Mouse (Mus musculus): ENCODE data around the gene Adcy7. TPM values are rescaled to one million over a fixed set of nuclear protein-coding genes. Genes with fewer than 3 reads are reported as not detected.
A peak's percentile ranks its signal among the peaks of the same experiment; 100 is the strongest.

The Adcy7 gene
- polyA plus RNA-seq, 1 experiment from 2014 or later = 5.2 TPM

DNA sequence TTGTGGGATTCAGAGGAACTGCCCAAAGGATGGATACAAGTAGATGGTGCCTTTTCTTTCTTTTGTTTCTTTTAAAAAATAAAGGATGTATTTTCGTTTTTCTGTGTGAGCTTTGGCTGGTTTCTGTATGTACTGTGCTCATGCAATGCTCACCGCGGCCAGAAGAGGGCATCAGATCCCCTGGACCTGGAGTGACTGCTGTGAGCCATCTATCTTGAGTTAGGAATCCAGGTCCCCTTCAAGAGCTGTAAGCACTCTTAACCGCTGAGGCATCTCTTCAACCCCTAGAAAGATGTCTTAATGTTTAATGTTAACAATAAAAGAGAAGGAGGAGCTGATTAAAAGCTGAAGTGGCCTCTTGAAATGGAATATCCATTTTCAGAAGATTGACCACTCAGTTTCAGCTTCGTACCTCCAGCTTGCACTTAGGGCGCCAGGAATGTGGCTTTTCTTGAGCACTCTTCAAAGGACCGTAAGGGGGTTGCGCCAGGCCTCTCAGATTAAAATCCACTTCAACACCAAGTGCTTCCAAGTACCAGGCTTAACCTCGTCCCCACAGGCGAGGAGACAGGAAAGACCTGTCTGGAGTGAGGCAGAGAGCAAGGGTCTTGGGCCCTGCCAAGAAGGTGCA, 5.9 kb upstream of the Adcy7 start:
- no peak overlapping the region for H3K9ac ChIP-seq (ENCODE audit: low read length)
- no peaks in the 10 kb centered on the region for H3K27me3 ChIP-seq (ENCODE audit: control insufficient read depth, insufficient read depth, low read length)
- no peak overlapping the region for H3K4me2 ChIP-seq (replicated peaks; ENCODE audit: low read depth)
- no peak overlapping the region for H3K4me3 ChIP-seq (ENCODE audit: low read depth, low read length)
- no peak overlapping the region for H3K27ac ChIP-seq (replicated peaks)
- TF ChIP-seq CTCF (IDR thresholded peaks at IDR 0.05; ENCODE audit: low read depth) = peak; percentile 89
- TF ChIP-seq EP300 (optimal IDR thresholded peaks at IDR 0.05) = no peak
- H3K9me3 ChIP-seq (ENCODE audit: control insufficient read depth, low read length) = no peaks in the 10 kb centered on the region
- 46% methylated on average over 10 of the region's 10 CpGs for WGBS
- ATAC-seq (ENCODE audit: low FRiP score, low TSS enrichment) (no peak), DNase-seq (ENCODE audit: low spot score) (peak; percentile 79)
- H3K4me1 ChIP-seq (replicated peaks; ENCODE audit: control insufficient read depth, insufficient read depth) = no peaks in the 10 kb centered on the region; the same call in 1 of the 2 replicates
- H3K36me3 ChIP-seq (ENCODE audit: control insufficient read depth, insufficient read depth, low read length) = no peaks in the 10 kb centered on the region

DNA sequence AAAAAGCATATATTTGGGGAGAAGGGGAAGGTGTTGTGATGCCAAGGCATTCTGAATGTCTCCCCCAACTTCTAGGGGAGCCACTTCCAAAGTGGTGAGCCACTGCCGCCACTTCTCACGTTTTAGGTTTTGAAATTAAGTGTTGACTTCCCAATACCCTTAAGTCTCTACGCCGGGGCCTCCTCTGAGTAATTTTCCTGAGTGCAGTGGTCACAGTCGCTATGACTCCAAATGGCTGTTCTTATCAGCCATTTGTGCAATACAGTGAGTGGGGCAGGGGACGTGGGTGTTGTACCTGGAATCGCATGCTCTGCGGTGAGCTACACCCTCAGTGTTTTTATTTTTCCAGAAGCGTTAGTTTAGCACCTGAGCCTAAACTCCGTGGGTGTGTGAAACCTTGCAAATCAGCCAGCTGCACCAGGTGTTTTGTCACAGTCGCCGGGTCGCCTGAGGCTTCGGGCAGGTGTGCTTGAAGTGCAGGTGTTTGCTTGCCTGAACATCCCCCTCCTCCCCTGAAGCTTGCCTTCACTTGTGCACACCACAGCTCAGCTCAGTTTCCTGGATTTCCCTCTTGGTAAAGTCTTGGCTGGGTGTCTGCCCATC, 5.3 kb upstream of the Adcy7 start:
- no peak for ATAC-seq (ENCODE audit: low FRiP score, low TSS enrichment)
- DNase-seq (ENCODE audit: low spot score) = no peak
- Histone ChIP-seq H3K27ac (replicated peaks) (no peak overlapping the region), H3K4me3 (ENCODE audit: low read depth, low read length) (no peak overlapping the region), H3K36me3 (ENCODE audit: control insufficient read depth, insufficient read depth, low read length) (no peaks in the 10 kb centered on the region), H3K4me1 (replicated peaks; ENCODE audit: control insufficient read depth, insufficient read depth) (no peaks in the 10 kb centered on the region; the same call in 1 of the 2 replicates), H3K9me3 (ENCODE audit: control insufficient read depth, low read length) (no peaks in the 10 kb centered on the region), H3K27me3 (ENCODE audit: control insufficient read depth, insufficient read depth, low read length) (no peaks in the 10 kb centered on the region), H3K4me2 (replicated peaks; ENCODE audit: low read depth) (no peak overlapping the region), H3K9ac (ENCODE audit: low read length) (no peak overlapping the region)
- TF ChIP-seq EP300 (optimal IDR thresholded peaks at IDR 0.05) (no peak), CTCF (IDR thresholded peaks at IDR 0.05; ENCODE audit: low read depth) (no peak)
- WGBS = 79% methylated on average over 14 of the region's 14 CpGs

- H3K27ac ChIP-seq (replicated peaks) = no peak overlapping the region
- TF ChIP-seq EP300 (optimal IDR thresholded peaks at IDR 0.05) (no peak), CTCF (IDR thresholded peaks at IDR 0.05; ENCODE audit: low read depth) (peak; percentile 49; the same call in 1 of the 2 replicates)
- no peaks in the 10 kb centered on the region for H3K9me3 ChIP-seq (ENCODE audit: control insufficient read depth, low read length)
- no peak overlapping the region for H3K4me2 ChIP-seq (replicated peaks; ENCODE audit: low read depth)
- no peak for ATAC-seq (ENCODE audit: low FRiP score, low TSS enrichment)
- H3K4me1 ChIP-seq (replicated peaks; ENCODE audit: control insufficient read depth, insufficient read depth) = peaks cover 5% of the 10 kb centered on the region
- WGBS = 51% methylated on average over 7 of the region's 7 CpGs
- H3K4me3 ChIP-seq (ENCODE audit: low read depth, low read length) = no peak overlapping the region
- DNase-seq (ENCODE audit: low spot score) = no peak
- H3K27me3 ChIP-seq (ENCODE audit: control insufficient read depth, insufficient read depth, low read length) = no peaks in the 10 kb centered on the region
- H3K9ac ChIP-seq (ENCODE audit: low read length) = no peak overlapping the region
- no peaks in the 10 kb centered on the region for H3K36me3 ChIP-seq (ENCODE audit: control insufficient read depth, insufficient read depth, low read length)
Observed at GRCm38 (mm10) chr8:88269107-88269875, 2.9 kb upstream of the Adcy7 start.

DNA sequence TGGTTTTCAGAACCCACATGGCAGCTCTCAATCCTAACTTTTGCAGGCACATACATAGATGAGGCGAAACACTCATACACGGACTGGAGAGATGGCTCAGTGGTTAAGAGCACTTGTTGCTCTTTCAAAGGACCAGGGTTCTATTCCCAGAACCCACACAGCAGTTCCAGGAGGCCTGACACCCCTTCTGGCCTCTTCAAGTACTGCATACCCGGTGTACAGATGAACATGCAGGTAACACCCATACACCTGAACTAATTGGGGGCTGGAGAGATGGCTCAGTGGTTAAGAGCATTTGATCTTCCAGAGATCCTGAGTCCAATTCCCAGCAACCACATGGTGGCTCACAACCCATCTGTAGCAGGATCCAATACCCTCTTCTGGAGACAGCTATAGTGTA, 2.1 kb upstream of the Adcy7 start:
- peaks cover 5% of the 10 kb centered on the region for H3K4me1 ChIP-seq (replicated peaks; ENCODE audit: control insufficient read depth, insufficient read depth)
- H3K36me3 ChIP-seq (ENCODE audit: control insufficient read depth, insufficient read depth, low read length) = no peaks in the 10 kb centered on the region
- H3K27ac ChIP-seq (replicated peaks) = no peak overlapping the region
- ATAC-seq (ENCODE audit: low FRiP score, low TSS enrichment) = no peak
- TF ChIP-seq EP300 (optimal IDR thresholded peaks at IDR 0.05) (no peak), CTCF (IDR thresholded peaks at IDR 0.05; ENCODE audit: low read depth) (peak; percentile 27)
- WGBS = 82% methylated on average over 3 of the region's 3 CpGs
- H3K9ac ChIP-seq (ENCODE audit: low read length) = no peak overlapping the region
- DNase-seq (ENCODE audit: low spot score) = no peak
- H3K4me3 ChIP-seq (ENCODE audit: low read depth, low read length) = no peak overlapping the region
- H3K9me3 ChIP-seq (ENCODE audit: control insufficient read depth, low read length) = no peaks in the 10 kb centered on the region
- no peaks in the 10 kb centered on the region for H3K27me3 ChIP-seq (ENCODE audit: control insufficient read depth, insufficient read depth, low read length)
- no peak overlapping the region for H3K4me2 ChIP-seq (replicated peaks; ENCODE audit: low read depth)

DNA sequence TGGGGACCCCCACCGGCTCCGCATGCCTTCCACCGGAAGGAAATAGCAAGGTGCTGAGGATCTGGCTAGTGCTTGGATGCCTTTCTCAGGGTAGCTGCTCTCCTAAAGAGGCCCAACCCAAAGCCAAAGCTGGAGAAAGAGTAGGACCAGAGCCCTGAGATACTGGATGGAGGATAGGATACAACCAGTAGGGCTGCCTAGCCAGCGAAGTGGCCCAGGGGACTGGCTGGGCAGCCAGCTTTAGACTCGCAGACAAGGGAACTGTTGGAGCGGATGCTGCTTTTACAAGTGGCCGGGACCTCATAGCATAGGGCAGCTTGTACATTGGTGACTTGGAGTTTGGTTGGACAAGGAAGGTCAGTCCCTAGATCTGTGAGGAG, 838 bp downstream of the Adcy7 start:
- H3K9me3 ChIP-seq (ENCODE audit: control insufficient read depth, low read length) = no peaks in the 10 kb centered on the region
- H3K4me3 ChIP-seq (ENCODE audit: low read depth, low read length) = peak overlapping the region; percentile 44
- peak overlapping the region; percentile 59; the same call in 1 of the 2 replicates for H3K9ac ChIP-seq (ENCODE audit: low read length)
- H3K27ac ChIP-seq (replicated peaks) = no peak overlapping the region
- H3K4me2 ChIP-seq (replicated peaks; ENCODE audit: low read depth) = peak overlapping the region; percentile 83
- DNase-seq (ENCODE audit: low spot score) (no peak), ATAC-seq (ENCODE audit: low FRiP score, low TSS enrichment) (no peak)
- 72% methylated on average over 7 of the region's 7 CpGs for WGBS
- TF ChIP-seq EP300 (optimal IDR thresholded peaks at IDR 0.05) (no peak), CTCF (IDR thresholded peaks at IDR 0.05; ENCODE audit: low read depth) (no peak)
- no peaks in the 10 kb centered on the region for H3K27me3 ChIP-seq (ENCODE audit: control insufficient read depth, insufficient read depth, low read length)
- H3K36me3 ChIP-seq (ENCODE audit: control insufficient read depth, insufficient read depth, low read length) = no peaks in the 10 kb centered on the region
- H3K4me1 ChIP-seq (replicated peaks; ENCODE audit: control insufficient read depth, insufficient read depth) = peaks cover 5% of the 10 kb centered on the region

DNA sequence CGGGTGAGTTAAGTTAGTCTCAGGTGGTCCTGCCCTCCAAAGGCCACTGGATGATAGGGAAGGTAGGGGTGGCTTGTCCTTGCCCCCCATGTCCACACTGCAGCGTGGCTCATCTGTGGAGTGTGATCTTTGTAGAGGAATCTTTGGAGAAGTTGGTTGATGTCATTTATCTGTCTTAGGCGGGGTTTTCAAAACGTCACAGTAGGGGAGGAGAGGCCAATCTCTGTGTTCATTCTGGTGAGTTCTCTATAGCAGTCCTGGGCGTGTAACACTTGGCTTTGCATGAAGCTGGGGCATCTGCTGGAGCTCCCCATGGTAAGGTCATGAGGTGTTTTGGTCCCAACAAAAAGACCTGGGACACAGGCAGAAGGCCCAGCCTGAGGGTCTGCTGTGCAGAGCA, 1.9 kb downstream of the Adcy7 start:
- H3K4me3 ChIP-seq (ENCODE audit: low read depth, low read length) = no peak overlapping the region
- H3K4me2 ChIP-seq (replicated peaks; ENCODE audit: low read depth) = no peak overlapping the region
- WGBS = 85% methylated on average over 5 of the region's 5 CpGs
- DNase-seq (ENCODE audit: low spot score) (no peak), ATAC-seq (ENCODE audit: low FRiP score, low TSS enrichment) (no peak)
- H3K27me3 ChIP-seq (ENCODE audit: control insufficient read depth, insufficient read depth, low read length) = no peaks in the 10 kb centered on the region
- H3K9ac ChIP-seq (ENCODE audit: low read length) = no peak overlapping the region
- H3K4me1 ChIP-seq (replicated peaks; ENCODE audit: control insufficient read depth, insufficient read depth) = peaks cover 5% of the 10 kb centered on the region
- no peak overlapping the region for H3K27ac ChIP-seq (replicated peaks)
- no peaks in the 10 kb centered on the region for H3K9me3 ChIP-seq (ENCODE audit: control insufficient read depth, low read length)
- no peaks in the 10 kb centered on the region for H3K36me3 ChIP-seq (ENCODE audit: control insufficient read depth, insufficient read depth, low read length)
- no peak for TF ChIP-seq CTCF (IDR thresholded peaks at IDR 0.05; ENCODE audit: low read depth)
- TF ChIP-seq EP300 (optimal IDR thresholded peaks at IDR 0.05) = no peak

Measured in stomach, postnatal 0 days (tissue).